Mouse (Mus musculus): ENCODE measurements at regions not wholly inside any gene's neighbourhood (a gene's known extent, or its start where the extent isn't known, plus 50 kb on each side); places are given as distances from the start of the nearest gene placed in this dataset.

- TF ChIP-seq POLR2A (IDR thresholded peaks at IDR 0.05; ENCODE audit: control insufficient read depth, extremely low read depth, insufficient read depth, low read length, poor library complexity) (no peak), CTCF (IDR thresholded peaks at IDR 0.05; ENCODE audit: borderline replicate concordance, control insufficient read depth, extremely low read depth, insufficient read depth, low read length, poor library complexity) (no peak)
These were observed 162.8 kb downstream of the Zpld1 start for GRCm38 (mm10) chr16:55134961-55135360.

All from thymus, adult 2 months (tissue).